Mouse (Mus musculus): ENCODE results near the gene Dvl1. TPM values are rescaled to one million over a fixed set of nuclear protein-coding genes. Genes with fewer than 3 reads are reported as not detected.

Dvl1 gene
- polyA plus RNA-seq, 1 experiment from 2014 or later = 10.9 TPM

DNA sequence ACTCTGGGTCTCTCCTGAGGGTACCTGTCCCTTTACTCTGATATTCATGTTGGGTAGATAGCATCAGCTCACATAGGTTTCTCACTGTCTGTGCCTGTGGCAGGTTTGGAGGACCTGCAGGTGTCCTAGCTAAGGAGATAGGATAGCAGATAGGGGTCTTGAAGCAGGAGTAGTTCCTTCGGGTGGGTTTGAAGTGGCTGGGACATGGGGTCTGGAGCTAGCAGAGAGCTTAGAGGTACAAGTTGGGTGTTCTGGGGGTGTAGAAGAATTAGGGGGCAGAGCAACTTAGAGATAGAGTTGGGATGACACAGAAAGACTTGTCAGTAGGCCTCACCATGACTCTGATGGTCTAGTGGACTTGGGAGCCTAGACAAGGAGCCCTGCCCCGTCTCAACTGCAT, 2.2 kb downstream of the Dvl1 start:
- Histone ChIP-seq H3K9me3 (ENCODE audit: control insufficient read depth, low read length) (no peaks in the 10 kb centered on the region), H3K27ac (replicated peaks in 1 of 2; ENCODE audit: control insufficient read depth in 1 of 2, insufficient read depth in 1 of 2, low read depth in 2 of 2, low read length in 2 of 2) (no peak overlapping the region), H3K4me2 (ENCODE audit: low read length) (no peak overlapping the region), H3K9ac (ENCODE audit: low read length) (no peak overlapping the region), H3K4me1 (ENCODE audit: control insufficient read depth in 2 of 2, insufficient read depth in 2 of 2, low read length in 2 of 2) (peaks cover 12 to 19% of the 10 kb centered on the region in 2 experiments), H3K4me3 (ENCODE audit: control insufficient read depth in 1 of 2, insufficient read depth in 1 of 2, low read depth in 1 of 2, low read length in 2 of 2) (no peak overlapping the region), H3K36me3 (ENCODE audit: control insufficient read depth, insufficient read depth, low read length) (peaks cover 13% of the 10 kb centered on the region), H3K27me3 (ENCODE audit: control insufficient read depth, insufficient read depth, low read length) (no peaks in the 10 kb centered on the region)
- no peak for ATAC-seq (ENCODE audit: insufficient number of reproducible peaks, insufficient read depth, low FRiP score, low read depth)
- 85% methylated on average over 2 of the region's 2 CpGs for WGBS

DNA sequence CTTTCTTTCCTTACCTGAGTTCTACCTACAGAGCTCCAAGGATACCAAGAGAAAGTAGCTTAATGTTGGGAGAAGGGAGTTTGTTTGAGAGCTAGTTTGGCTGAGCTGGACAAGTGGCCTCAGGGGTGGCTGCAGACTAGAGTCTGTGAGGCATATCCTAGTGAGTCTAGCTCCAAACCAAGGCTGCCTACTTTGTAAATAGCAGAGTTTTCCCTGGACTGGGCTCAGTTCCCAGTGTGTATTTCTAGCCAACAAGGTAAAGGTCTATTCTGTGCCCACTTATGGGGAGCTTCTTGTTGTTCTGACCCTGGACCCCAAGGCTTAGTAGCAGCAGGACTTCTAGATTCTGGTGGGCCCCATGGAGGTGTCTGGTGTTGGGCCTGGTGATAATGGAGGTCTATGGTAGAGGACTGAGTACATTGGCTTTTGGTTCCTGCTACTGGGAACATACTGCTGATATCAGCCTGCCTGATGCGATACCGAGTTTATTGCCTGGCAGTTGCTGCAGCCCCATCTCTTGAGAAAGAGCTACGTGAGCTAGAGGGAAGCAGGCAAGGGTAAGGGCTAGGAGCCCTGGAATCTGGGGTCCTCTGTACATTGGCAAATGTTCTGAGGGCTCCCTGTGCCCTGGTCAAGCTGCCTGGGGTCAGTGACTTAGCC, 2.7 kb downstream of the Dvl1 start:
- Histone ChIP-seq H3K9me3 (ENCODE audit: control insufficient read depth, low read length) (no peaks in the 10 kb centered on the region), H3K4me1 (ENCODE audit: control insufficient read depth in 2 of 2, insufficient read depth in 2 of 2, low read length in 2 of 2) (peaks cover 12 to 19% of the 10 kb centered on the region in 2 experiments), H3K27ac (replicated peaks in 1 of 2; ENCODE audit: control insufficient read depth in 1 of 2, insufficient read depth in 1 of 2, low read depth in 2 of 2, low read length in 2 of 2) (no peak overlapping the region), H3K9ac (ENCODE audit: low read length) (no peak overlapping the region), H3K27me3 (ENCODE audit: control insufficient read depth, insufficient read depth, low read length) (no peaks in the 10 kb centered on the region), H3K4me3 (ENCODE audit: control insufficient read depth in 1 of 2, insufficient read depth in 1 of 2, low read depth in 1 of 2, low read length in 2 of 2) (no peak overlapping the region), H3K36me3 (ENCODE audit: control insufficient read depth, insufficient read depth, low read length) (peaks cover 18% of the 10 kb centered on the region), H3K4me2 (ENCODE audit: low read length) (no peak overlapping the region)
- no peak for ATAC-seq (ENCODE audit: insufficient number of reproducible peaks, insufficient read depth, low FRiP score, low read depth)
- WGBS = 88% methylated on average over 3 of the region's 3 CpGs

DNA sequence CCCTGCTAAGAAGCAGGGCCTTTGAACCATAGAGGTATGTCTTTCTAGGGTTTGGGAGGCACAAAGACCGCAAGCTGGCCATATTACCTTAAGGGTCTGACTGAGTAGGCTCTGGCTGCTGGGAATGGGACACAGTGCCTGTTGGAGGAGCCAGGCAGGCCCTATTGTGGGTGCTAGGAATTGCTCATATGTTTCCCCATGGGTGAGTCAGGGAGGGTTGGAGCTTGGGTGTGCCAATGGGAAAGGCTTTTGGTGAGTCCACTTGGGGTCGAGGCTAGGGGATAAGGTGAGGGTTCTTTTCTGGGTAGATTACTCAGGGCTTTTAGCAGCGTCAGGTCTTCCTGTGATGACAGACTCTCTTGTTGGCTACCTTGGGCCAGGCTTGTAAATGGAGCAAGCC, 4.2 kb downstream of the Dvl1 start:
- H3K9ac ChIP-seq (ENCODE audit: low read length) = no peak overlapping the region
- H3K4me3 ChIP-seq (ENCODE audit: control insufficient read depth in 1 of 2, insufficient read depth in 1 of 2, low read depth in 1 of 2, low read length in 2 of 2) = no peak overlapping the region
- H3K4me1 ChIP-seq (ENCODE audit: control insufficient read depth in 2 of 2, insufficient read depth in 2 of 2, low read length in 2 of 2) = peaks cover 12 to 18% of the 10 kb centered on the region in 2 experiments
- no peak overlapping the region for H3K27ac ChIP-seq (replicated peaks in 1 of 2; ENCODE audit: control insufficient read depth in 1 of 2, insufficient read depth in 1 of 2, low read depth in 2 of 2, low read length in 2 of 2)
- WGBS = 87% methylated on average over 3 of the region's 3 CpGs
- peaks cover 33% of the 10 kb centered on the region for H3K36me3 ChIP-seq (ENCODE audit: control insufficient read depth, insufficient read depth, low read length)
- no peak for ATAC-seq (ENCODE audit: insufficient number of reproducible peaks, insufficient read depth, low FRiP score, low read depth)
- H3K27me3 ChIP-seq (ENCODE audit: control insufficient read depth, insufficient read depth, low read length) = no peaks in the 10 kb centered on the region
- H3K9me3 ChIP-seq (ENCODE audit: control insufficient read depth, low read length) = no peaks in the 10 kb centered on the region
- no peak overlapping the region for H3K4me2 ChIP-seq (ENCODE audit: low read length)

DNA sequence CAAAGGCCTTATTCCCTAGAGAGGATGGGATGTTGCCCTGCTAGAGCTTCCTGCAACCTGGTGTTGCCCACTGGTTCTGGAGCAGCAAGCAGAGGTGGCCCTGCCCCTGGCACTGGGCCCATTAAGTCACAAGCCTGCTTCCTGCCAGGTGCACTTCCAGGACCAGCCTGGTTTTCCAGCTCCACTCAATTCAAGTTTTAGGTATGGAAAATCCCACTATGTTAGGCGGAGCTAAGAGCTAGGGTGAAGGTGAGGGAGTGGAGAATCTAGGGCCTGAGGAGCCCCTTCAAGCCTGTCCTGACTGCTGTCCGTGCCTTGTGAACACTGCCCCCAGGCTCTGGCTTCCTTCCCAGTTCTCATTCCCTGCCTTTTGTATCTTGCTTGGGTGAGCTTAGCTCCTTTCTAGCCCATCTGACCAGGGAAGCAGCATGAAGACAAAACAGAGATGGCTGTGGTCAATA, 4.8 kb downstream of the Dvl1 start:
- no peaks in the 10 kb centered on the region for H3K9me3 ChIP-seq (ENCODE audit: control insufficient read depth, low read length)
- no peak overlapping the region for H3K4me2 ChIP-seq (ENCODE audit: low read length)
- H3K9ac ChIP-seq (ENCODE audit: low read length) = no peak overlapping the region; the same call in 1 of the 2 replicates
- H3K36me3 ChIP-seq (ENCODE audit: control insufficient read depth, insufficient read depth, low read length) = peaks cover 39% of the 10 kb centered on the region
- no peak for ATAC-seq (ENCODE audit: insufficient number of reproducible peaks, insufficient read depth, low FRiP score, low read depth)
- WGBS = 51% methylated on average over 2 of the region's 2 CpGs
- H3K4me3 ChIP-seq (ENCODE audit: control insufficient read depth in 1 of 2, insufficient read depth in 1 of 2, low read depth in 1 of 2, low read length in 2 of 2) = no peak overlapping the region
- no peaks in the 10 kb centered on the region for H3K27me3 ChIP-seq (ENCODE audit: control insufficient read depth, insufficient read depth, low read length)
- H3K4me1 ChIP-seq (ENCODE audit: control insufficient read depth in 2 of 2, insufficient read depth in 2 of 2, low read length in 2 of 2) = peaks cover 7 to 16% of the 10 kb centered on the region in 2 experiments
- H3K27ac ChIP-seq (replicated peaks in 1 of 2; ENCODE audit: control insufficient read depth in 1 of 2, insufficient read depth in 1 of 2, low read depth in 2 of 2, low read length in 2 of 2) = no peak overlapping the region

DNA sequence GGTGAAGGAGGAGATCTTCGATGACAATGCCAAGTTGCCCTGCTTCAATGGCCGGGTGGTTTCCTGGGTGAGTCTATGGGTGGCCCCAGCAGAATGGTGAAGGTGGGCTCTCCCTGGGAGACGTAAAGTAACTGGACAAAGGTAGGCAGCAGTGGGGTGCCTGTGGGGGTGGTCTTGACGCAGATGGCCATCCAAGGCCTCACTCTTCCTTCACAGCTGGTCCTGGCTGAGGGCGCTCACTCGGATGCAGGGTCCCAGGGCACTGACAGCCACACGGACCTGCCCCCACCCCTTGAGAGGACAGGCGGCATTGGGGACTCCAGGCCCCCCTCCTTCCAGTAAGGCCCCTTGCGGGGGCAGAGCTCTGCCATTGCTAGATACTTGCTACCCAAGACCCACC, 6.2 kb downstream of the Dvl1 start:
- Histone ChIP-seq H3K4me1 (ENCODE audit: control insufficient read depth in 2 of 2, insufficient read depth in 2 of 2, low read length in 2 of 2) (peaks cover 4 to 9% of the 10 kb centered on the region in 2 experiments), H3K36me3 (ENCODE audit: control insufficient read depth, insufficient read depth, low read length) (peaks cover 49% of the 10 kb centered on the region), H3K27ac (replicated peaks in 1 of 2; ENCODE audit: control insufficient read depth in 1 of 2, insufficient read depth in 1 of 2, low read depth in 2 of 2, low read length in 2 of 2) (no peak overlapping the region), H3K4me3 (ENCODE audit: control insufficient read depth in 1 of 2, insufficient read depth in 1 of 2, low read depth in 1 of 2, low read length in 2 of 2) (no peak overlapping the region), H3K9me3 (ENCODE audit: control insufficient read depth, low read length) (no peaks in the 10 kb centered on the region), H3K27me3 (ENCODE audit: control insufficient read depth, insufficient read depth, low read length) (no peaks in the 10 kb centered on the region), H3K9ac (ENCODE audit: low read length) (no peak overlapping the region), H3K4me2 (ENCODE audit: low read length) (no peak overlapping the region)
- ATAC-seq (ENCODE audit: insufficient number of reproducible peaks, insufficient read depth, low FRiP score, low read depth) = no peak
- 89% methylated on average over 9 of the region's 9 CpGs for WGBS

DNA sequence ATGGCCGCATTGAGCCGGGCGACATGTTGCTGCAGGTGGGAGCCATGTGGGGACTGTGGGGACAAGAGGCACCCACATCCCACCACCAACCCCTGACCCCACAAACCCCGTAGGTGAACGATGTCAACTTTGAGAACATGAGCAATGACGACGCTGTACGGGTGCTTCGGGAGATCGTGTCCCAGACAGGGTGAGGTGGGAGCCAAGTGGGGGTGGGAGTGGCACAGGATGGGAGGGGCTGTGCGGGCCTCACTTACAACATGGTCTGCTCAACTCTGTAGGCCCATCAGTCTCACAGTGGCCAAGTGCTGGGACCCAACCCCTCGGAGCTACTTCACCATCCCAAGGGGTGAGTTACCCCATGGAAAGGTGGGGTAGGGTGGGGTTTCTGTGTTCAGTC, 7.8 kb downstream of the Dvl1 start:
- H3K4me2 ChIP-seq (ENCODE audit: low read length) = no peak overlapping the region
- WGBS = 92% methylated on average over 12 of the region's 12 CpGs
- no peaks in the 10 kb centered on the region for H3K4me1 ChIP-seq (ENCODE audit: control insufficient read depth in 2 of 2, insufficient read depth in 2 of 2, low read length in 2 of 2)
- no peaks in the 10 kb centered on the region for H3K27me3 ChIP-seq (ENCODE audit: control insufficient read depth, insufficient read depth, low read length)
- H3K9ac ChIP-seq (ENCODE audit: low read length) = no peak overlapping the region
- no peak for ATAC-seq (ENCODE audit: insufficient number of reproducible peaks, insufficient read depth, low FRiP score, low read depth)
- H3K36me3 ChIP-seq (ENCODE audit: control insufficient read depth, insufficient read depth, low read length) = peaks cover 54% of the 10 kb centered on the region
- no peak overlapping the region for H3K27ac ChIP-seq (replicated peaks in 1 of 2; ENCODE audit: control insufficient read depth in 1 of 2, insufficient read depth in 1 of 2, low read depth in 2 of 2, low read length in 2 of 2)
- no peak overlapping the region for H3K4me3 ChIP-seq (ENCODE audit: control insufficient read depth in 1 of 2, insufficient read depth in 1 of 2, low read depth in 1 of 2, low read length in 2 of 2)
- no peaks in the 10 kb centered on the region for H3K9me3 ChIP-seq (ENCODE audit: control insufficient read depth, low read length)

DNA sequence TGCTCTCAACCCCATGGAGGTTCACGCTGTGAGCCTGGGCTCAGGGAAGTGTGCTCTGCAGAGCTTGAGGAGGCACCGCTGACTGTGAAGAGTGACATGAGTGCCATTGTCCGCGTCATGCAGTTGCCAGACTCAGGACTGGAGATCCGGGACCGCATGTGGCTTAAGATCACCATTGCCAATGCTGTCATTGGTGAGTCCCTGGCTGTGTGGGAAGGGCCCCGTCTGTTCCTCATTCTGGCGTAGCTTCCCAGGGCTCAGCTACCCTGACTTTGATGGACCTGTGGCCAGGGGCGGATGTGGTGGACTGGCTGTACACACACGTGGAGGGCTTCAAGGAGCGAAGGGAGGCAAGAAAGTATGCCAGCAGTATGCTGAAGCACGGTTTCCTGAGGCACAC, 8.9 kb downstream of the Dvl1 start:
- Histone ChIP-seq H3K4me1 (ENCODE audit: control insufficient read depth in 2 of 2, insufficient read depth in 2 of 2, low read length in 2 of 2) (no peaks in the 10 kb centered on the region), H3K9me3 (ENCODE audit: control insufficient read depth, low read length) (no peaks in the 10 kb centered on the region), H3K36me3 (ENCODE audit: control insufficient read depth, insufficient read depth, low read length) (peaks cover 63% of the 10 kb centered on the region), H3K9ac (ENCODE audit: low read length) (no peak overlapping the region), H3K4me2 (ENCODE audit: low read length) (no peak overlapping the region), H3K27me3 (ENCODE audit: control insufficient read depth, insufficient read depth, low read length) (no peaks in the 10 kb centered on the region), H3K27ac (replicated peaks in 1 of 2; ENCODE audit: control insufficient read depth in 1 of 2, insufficient read depth in 1 of 2, low read depth in 2 of 2, low read length in 2 of 2) (no peak overlapping the region), H3K4me3 (ENCODE audit: control insufficient read depth in 1 of 2, insufficient read depth in 1 of 2, low read depth in 1 of 2, low read length in 2 of 2) (no peak overlapping the region)
- no peak for ATAC-seq (ENCODE audit: insufficient number of reproducible peaks, insufficient read depth, low FRiP score, low read depth)
- WGBS = 89% methylated on average over 12 of the region's 12 CpGs

DNA sequence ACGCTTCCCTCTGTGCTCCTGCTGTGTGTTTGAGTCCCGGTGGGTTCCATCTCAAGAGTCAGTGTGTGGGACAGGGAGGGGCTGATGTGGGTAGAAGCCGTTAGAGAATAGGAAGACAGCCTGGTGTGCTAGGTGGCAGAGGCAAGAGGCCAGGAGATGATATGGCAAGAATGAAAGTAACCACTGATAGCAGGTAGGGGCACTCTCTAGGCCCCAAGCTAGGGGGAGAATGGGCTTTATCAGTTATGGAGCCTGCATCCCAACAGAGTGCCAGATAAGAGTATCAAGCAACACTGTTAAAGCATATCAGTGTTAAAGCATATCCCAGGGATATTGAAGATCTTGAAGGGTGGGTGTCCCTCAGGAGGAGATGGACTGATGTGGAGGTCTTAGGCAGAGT, 9.7 kb downstream of the Dvl1 start:
- H3K27ac ChIP-seq (replicated peaks in 1 of 2; ENCODE audit: control insufficient read depth in 1 of 2, insufficient read depth in 1 of 2, low read depth in 2 of 2, low read length in 2 of 2) = no peak overlapping the region
- H3K9me3 ChIP-seq (ENCODE audit: control insufficient read depth, low read length) = no peaks in the 10 kb centered on the region
- ATAC-seq (ENCODE audit: insufficient number of reproducible peaks, insufficient read depth, low FRiP score, low read depth) = no peak
- H3K27me3 ChIP-seq (ENCODE audit: control insufficient read depth, insufficient read depth, low read length) = no peaks in the 10 kb centered on the region
- H3K9ac ChIP-seq (ENCODE audit: low read length) = no peak overlapping the region
- WGBS = 69% methylated on average over 3 of the region's 3 CpGs
- H3K4me3 ChIP-seq (ENCODE audit: control insufficient read depth in 1 of 2, insufficient read depth in 1 of 2, low read depth in 1 of 2, low read length in 2 of 2) = no peak overlapping the region
- no peak overlapping the region for H3K4me2 ChIP-seq (ENCODE audit: low read length)
- H3K4me1 ChIP-seq (ENCODE audit: control insufficient read depth in 2 of 2, insufficient read depth in 2 of 2, low read length in 2 of 2) = no peaks in the 10 kb centered on the region
- peaks cover 66% of the 10 kb centered on the region for H3K36me3 ChIP-seq (ENCODE audit: control insufficient read depth, insufficient read depth, low read length)
